Mouse (Mus musculus): ENCODE measurements around the gene B3galt5.

Gene B3galt5

DNA sequence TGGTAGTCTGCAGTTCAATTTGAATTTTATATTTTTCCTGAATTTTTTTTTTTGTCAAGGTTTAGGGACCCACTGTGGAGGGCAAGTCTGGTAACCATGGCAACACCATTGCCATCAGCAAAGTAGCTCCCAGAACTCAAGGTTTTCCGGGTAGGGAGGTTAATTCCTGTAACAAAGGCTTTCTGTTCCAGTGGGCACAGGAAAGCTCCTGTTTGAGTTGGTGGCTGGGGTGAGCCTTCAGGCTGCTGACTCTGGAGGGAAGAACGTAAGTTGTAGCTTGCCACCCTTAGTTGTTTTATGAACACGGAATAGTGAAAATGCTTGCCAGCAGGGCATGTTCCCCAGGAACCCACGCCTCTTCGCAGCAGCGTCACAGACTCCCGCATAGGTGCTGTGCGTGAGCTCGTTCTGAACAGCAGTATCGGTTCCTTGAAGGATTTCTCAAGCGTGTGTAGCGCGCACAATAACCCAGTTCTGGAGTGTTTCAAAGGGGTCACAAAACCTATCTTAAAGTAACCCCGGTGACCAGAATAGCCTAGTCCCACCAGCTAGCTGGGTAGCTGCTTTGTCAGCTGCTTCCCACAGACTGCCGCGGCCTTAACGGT is at the start of gene B3galt5:
B3galt5 (plus strand) TSS at position 436 of the 605 bp plus-strand sequence.
- no peak for DNase-seq

DNA sequence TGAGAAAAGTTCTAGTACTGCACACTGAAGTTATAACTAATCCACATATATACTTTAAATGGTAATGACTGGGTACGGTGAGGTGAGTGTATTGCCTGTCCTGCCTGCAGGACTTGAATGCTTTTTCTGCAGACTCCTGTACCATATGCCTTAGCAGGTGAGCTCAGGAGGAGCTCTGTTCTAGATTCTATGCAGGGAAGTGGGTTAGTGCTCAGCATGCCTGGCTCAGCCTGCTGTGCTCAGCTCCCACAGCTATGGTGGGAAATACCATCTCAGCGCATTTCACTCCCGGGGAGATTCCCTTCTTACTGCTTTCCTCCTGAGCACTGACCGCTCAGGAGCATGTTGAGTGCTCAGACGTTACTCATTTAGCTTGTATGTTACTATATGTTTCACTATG is 48.0 kb upstream of the B3galt5 start:
- DNase-seq, result no peak

DNA sequence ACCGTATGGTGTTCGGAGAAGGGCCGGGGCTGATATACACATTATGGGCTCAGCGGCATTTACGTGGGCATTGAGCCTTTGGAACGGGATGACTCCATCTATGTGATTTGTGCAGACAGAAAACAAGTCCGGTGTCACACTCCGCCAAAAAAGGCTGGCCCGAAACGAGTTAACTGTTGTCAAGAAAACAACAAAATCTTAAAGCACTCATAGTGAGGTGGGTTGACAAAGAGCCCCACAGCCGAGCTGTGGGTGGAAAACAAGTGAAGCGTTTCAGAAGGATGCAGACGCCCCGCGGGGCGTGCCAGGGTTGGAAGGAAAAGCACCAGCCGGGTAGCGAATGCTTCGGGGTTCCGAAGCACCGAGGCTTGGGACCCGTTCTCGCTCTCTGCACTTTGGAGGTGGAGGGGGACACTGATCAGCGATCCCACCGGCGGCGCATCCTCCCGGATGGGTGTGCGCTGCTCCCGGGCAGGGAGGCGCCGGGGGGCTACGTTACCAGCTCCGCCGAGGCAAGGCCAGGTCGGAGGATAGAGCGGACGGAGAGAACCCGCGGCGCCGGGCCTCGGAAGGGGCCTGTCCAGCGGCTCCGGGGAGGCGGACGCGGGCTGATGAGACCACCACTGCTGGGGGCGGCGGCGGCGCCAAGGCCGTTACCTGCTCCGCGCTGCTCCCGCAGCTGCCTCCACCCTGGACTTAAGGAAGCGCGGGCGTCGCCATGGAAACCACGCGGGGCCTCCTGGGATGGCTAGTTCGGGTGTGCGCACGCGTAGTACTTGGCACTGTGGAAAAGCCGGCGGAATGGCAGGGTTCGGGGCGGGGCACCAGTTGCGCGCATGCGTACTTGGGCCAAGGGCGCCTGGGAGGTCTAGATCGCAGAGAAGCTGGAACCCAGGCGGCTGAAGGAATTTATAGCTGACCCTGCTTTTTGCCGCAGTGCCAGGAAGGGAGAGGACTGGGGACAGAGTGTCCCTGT is 43.8 kb upstream of the B3galt5 start, which contains the start of gene Lca5l:
Lca5l (minus strand) TSS at position 741 of the 976 bp plus-strand sequence.
- DNase-seq, result peak; percentile 99 to 100

DNA sequence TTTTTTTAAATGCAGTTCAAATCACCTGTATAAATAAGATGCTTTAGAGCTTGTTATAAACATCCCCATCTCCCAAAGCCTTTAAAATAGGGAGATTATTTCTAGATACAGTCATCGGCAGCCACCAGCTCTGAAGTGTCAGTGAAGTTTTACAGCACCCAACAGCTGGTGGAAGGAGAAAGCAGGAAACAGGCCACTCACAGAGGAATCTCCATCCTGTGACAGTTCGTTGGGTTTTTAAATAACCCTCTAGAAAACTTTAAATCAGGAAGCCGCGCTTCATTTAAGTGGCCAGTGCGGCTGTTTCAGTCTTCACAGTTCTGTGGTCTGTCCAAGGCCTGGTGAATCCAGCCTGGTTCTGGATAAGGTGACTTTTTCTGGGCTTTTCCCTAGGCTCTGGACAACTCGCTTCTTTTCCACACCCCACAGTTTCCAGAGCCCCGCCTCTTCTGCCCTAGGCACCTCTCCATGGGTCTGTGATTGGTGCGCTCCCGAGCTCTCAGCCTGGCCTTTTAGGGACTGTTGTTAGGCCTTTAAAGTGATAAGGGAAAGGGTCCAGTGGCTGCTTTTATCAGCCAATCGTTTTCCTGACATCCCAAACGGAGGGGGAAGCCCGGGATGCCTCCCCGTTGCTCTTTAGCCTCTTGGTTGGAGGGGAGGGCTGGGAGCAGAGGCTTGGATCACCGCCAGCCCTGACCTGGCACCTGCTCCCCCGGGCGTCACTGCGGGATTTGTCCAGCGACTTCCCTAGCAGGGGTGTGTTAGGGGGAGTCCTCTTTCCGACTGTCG is 35.5 kb upstream of the B3galt5 start, which contains the start of gene Sh3bgr:
Sh3bgr (plus strand) TSS at position 538 of the 789 bp plus-strand sequence.
- DNase-seq, result peak; percentile 80 to 83

DNA sequence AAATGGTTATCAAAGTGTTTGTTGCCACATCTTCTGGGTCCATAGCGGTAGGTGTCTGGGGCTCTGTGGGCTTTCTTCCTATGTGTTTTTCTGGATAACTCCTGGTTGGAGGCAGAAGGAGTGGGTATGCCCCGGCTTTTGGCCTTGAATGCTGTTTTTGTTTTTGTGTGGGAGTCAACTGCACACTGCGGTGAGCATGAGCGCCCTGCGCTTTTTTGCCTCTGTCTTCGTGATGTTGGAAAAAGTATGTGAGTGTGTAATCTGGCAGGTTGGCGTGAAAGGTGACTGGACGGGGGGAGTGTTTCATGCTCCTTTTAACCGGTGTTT is 34.9 kb upstream of the B3galt5 start:
- DNase-seq, result no peak

DNA sequence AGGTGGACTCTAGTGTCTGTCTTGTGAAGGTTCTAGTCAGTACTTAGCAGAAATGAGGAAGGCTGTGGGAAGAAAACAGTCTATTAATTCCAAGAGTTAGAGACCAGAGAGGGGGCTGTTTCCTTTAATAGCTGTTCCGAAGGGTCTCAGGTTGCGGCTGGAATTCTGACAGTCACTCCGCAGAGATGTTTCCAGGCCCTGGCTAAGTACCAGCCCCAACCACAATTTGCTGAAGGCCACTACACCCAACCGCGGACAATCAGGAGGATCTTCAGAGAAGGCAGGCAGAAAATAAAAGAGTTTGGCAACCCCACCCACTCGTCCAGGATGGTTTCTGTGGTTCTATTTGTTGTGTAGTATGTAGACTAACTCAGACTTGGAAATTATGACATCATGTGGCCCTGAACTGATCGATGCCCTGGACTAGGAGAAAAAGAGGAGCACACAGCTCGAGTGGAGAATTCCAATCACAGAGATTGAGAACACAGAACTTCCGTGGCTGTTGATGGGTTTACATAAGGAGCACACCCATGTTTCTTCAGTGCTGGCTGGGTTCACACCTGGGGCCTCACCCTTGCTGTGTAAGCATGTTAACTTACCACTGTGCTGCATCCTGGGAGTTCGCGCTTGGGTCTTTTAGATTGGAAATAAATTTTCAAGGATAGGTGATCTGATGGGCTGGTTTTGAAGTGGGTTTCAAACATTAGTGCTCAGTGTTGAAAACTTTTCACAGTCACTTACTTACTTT is 33.9 kb upstream of the B3galt5 start:
- no peak for DNase-seq

DNA sequence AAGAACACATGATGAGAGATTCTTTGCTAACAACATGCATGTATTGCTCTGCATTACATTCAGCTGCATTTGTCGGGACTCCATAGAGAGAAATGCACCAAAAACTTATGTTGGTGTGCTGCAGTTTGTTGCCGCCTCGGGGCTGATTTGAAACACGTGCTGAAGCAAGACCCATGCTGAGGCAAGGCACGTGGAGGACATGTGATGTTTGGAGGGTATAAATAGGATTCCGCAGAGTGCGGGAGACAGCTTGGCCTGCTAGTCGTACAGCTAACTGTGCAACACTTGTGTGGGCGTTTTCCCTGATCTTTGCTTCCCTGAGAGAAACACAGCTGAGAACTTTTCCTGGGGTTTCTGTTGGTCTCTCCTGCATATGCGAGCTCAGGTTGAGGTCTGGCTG is 25.8 kb upstream of the B3galt5 start:
- no peak for DNase-seq

DNA sequence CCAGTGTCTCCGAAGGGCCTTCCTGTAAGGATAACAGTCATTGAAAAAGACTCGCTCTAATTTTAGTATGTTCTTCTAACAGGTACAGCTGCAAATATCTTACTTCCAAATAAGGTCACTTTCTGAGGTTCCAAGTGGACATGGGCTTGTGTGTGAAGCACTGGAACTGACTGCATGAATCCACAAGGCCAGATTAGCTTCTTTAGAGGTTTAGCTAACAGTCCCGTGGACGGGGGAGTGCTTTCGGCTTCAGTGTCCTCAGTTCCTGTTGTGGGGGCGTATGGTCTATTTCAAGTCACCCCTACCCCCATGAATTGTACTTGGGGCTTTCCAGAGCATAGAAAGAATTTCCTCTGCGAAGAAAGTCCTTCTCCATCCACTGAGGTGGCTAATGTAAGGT is 24.7 kb upstream of the B3galt5 start:
- DNase-seq, result no peak

DNA sequence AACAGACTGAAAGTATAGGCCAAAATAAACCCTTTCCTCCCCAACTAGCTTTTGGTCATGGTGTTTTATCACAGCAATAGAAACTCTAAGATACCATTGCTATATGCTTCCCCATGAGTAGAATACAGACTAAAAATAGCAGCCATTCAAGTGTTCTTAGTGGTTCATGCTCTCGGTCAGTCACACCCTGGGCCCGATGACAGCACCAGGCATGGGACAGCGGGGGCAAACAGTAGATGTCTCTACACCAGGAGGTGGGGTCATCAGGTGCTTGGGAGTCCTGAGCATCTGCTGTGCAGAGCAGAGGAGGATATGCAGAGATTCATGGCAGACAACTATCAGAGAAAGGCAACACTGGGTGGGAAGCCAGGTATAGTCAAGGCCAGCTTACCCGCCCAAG is 22.6 kb upstream of the B3galt5 start:
- DNase-seq, result no peak

DNA sequence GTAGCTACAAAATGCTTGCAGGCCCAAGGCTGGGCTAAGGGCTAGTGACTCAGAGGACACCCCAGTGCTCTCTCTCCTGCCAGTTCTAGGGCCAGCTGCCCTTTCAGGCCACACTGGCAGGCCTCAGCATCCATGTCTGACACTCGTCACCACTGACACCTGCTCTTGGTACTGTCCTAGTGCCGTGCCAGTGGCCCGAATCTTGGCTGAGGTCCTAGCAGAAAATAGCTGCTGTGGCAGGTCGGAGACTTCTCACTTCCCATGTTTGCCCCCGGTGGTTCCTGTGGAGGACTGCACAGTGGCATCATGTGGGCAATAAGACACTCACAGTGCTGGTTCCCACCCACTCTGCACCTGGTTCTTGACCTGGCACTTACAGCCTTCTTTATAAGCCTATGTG is 14.1 kb upstream of the B3galt5 start:
- DNase-seq, result no peak

DNA sequence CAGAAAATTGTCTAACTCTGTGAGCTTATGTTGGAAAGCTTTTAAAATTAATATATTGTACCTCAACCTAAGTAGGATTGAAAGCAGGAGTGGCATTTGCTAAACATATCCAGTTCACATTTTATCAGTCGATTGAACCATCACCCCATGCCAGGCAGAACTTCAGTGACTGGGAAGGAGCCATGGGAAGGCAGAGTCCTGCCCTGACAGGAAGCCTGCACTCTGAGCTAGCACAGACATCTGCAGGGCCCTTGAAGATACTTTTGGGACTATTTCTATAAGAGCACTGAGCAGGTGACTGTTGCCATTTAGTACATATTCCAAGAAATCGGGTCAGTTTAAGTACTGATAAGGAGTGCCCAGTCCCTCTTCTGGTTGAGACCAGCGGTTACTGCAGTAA is 13.6 kb upstream of the B3galt5 start:
- no peak for DNase-seq

DNA sequence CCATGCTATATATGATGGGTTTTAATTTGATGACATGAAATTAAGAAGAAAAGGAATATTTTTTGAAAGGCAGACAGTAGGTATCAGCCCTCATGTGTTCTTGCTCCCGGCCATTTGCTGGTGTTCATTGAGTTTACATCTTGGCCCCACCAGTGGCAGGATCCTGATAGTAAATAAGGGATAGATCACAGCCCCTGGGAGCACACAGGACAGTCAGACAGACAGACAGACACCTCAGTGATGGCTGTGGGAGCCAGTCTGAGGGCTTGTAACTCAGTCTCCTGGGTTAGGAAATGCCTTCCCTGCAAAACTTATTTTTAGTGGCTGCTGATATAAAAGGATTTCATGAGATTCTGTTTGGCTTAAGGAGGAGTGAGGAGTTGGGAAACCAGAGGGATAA is 13.1 kb upstream of the B3galt5 start:
- no peak for DNase-seq

DNA sequence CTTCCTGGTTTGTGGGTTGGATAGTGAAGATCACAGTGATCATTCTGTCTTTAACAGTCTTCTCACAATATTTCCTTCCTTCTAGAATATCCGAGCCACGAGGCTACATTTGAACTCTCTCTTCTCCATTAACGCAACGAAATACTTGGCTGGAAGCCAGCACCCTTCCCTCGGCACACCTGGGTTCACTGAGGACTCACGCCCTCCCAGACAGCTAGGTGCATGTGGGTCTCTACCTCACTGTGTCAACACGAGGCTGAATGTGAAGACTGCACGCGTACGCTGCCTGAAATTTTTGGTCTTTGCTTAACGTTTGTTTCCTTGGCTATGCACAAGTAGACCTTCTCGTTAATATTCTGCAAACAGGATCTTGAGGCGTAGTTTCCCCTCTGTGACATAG is 7.2 kb upstream of the B3galt5 start:
- no peak for DNase-seq

DNA sequence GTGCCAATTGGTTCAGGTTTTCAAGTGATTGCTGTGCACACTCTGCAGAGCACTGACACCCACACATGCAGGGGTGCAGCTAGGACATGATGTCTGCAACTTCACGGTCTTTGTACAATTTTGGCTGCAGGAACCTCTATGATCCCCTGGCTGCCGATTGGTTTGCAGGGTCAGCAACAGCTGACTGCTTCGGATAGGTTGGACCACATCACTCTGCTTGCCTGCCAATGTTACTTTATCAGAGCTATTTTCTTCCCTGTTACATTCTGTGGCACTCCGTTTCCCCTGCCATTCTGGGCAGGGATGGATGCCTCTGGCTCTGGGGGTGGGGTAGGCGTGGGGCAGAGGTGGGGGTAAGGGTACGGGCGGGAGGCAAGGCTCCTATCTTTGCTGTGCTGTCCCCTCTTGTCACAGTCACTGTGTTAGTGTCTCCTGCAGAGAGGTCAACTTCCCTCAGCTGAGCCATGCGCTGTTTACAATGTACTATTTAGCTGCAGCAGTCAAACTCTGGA is 6.5 kb upstream of the B3galt5 start:
- DNase-seq, result no peak

DNA sequence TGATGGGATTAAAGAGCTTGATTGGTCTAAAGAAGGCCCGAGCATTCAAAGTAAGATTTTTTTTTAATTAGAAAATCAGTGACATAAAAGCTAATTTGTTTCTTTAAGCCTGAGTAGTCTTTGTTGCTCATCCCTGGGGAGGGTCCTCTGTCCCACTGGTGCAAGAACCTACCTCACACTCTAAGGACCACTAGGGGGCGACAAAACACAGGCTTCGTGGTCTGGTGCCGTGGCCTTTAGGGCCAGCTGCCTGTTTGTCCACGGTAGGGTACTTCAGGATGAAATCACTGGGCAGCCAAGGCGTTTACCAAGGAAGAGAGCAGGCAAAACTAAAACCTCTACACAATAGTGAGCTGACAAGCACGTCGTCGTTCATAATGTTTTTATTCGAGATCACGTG is 5.2 kb upstream of the B3galt5 start:
- peak; percentile 79 to 87 for DNase-seq

DNA sequence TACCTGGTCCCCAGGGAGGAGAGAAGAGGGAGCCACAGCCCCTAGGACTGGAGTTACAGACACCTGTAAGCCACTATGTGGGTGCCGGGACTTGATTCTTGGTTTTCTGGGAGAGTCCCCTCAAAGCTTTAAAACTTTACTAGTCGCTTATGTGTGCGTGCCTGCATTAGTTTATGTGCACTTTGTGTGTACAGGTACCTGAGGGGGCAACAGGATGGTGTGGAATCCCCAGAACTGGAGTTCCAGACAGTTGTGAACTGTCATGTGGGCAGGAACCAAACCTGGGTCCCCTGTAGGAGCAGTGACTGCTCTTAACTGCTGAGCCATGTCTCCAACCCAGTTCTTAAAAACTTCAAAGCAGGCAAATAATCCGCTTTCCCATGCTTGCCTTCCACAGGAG is 4.3 kb upstream of the B3galt5 start:
- DNase-seq, result no peak

DNA sequence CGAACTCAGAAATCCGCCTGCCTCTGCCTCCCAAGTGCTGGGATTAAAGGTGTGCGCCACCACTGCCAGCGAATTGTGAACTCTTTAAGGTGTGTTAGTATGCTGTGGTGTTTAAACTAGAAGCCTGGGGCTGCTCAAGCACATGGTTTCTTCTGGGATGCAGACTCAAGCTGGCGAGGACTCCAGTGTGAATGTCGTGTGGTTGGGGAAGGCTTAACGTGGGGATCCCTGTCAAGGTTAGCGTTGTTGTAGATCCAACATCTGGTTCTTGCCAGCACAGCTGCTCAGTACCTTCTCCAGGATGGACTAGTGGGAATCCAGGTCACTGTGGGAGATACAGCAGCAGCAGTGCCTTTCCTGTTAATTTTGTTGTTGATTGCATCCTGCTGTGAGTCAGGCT is 3.6 kb upstream of the B3galt5 start:
- DNase-seq, result no peak

DNA sequence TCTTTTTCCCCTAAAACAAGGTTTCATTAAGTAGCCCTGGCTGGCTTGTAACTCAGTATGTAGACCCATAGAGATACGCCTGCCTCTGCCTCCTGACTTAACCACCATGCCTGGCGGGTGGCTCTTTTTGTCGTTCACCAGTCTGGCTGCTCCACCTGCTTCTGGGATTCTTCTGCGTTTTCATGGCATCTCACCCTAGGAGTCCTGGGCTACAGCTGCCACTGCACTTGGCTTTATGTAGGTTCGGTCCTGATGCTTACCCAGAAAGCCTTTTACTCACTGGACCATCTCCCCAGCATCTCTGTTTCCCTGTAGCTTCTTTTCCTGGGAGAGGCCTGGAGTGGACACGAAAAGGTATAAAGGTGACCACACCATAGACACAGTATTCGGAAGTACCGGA is 1.6 kb upstream of the B3galt5 start:
- no peak for DNase-seq

DNA sequence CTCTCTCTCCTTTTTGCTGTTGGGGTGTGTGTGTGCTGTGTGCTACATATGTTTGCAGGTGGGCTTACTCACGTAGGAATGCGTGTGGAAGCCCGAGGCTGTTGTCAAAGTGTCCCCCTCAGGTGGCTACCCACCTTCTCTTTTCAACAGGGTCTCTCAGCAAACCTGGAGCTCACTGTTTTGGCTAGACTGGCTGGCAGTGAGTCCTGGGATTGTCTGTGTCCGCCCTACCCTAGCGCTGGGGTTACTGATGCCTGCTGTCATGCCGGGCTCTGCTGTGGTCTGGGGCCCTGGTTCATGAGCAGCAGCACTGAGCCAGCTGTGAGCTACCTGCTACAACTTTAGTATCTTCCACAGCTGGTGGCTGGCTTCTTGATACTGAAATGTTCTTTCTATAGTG is 8.9 kb downstream of the B3galt5 start:
- DNase-seq, result no peak

DNA sequence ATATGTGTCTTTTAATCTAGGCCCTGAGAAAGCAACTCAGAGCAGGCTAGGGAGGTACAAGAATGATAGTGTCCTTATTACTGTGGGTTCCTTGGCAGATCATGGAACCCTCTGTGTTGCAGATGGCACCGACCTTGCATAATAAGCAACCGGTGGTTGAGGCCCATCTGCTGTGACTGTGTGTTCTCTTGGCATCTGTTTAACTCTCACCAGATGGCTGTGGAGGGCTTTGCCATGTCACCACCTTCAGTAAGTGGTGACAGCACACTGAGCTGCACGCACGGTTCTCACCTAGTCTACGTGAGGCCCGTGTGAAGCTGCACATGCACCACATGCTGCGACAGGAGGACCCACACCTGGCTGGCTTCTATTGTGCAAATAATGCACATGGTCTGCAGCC is 14.0 kb downstream of the B3galt5 start:
- no peak for DNase-seq

DNA sequence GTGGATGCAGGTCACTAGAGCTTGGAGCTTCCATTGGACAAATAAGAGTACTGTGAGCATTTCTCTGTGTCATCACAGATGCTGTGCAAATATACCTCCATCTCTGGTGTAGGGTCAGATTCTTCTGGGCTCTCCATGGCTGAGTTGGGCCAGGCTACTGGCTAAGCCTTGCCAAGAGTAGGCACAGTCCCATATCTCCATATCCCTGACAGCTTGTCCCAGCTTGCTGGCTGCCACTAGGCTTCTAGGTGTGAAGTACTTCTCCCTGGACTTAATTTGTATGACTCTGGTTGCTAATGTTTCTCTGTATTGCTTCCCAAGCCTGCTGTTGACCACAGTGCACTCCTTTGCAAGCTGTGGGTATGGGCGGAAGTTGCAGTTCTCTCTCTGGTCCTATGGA is 16.5 kb downstream of the B3galt5 start:
- DNase-seq, result no peak

DNA sequence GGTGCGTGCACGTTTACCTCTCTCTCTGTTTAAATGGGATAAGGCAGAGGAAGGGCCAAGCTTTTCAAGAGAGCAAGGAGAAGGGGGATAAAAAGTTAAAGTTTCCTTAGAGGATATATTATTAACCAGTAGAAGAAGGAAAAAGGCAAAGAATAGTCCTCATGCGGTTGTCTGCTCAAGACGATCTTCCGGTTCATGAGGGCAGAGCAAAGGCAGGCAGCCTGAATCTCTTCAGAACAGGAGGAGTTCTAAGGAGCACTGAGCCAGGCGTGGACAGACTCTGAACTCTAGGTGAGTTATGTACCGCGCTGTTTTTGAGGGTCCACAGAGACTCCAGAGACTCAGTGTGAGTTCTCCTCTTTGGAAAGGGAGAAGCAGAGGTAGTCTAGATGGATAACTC is 22.8 kb downstream of the B3galt5 start:
- peak; percentile 63 to 69 for DNase-seq

DNA sequence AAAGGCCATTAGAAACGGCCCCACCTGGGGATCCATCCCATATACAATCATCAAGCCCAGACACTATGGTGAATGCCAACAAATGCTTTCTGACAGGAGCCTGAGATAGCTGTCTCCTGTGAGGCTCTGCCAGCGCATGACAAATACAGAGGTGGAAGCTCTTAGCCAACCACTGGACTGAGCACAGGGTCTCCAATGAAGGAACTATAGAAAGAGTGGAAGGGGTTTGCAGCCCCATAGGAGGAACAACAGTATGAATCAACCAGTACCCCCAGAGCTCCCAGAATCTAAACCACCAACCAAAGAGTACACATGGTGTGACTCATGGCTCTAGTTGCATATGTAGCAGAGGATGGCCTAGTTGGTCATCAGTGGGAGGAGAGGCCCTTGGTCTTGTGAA is 36.1 kb downstream of the B3galt5 start:
- DNase-seq, result no peak

All from kidney, postnatal 36 days (tissue).